Mouse (Mus musculus) embryonic facial prominence, embryonic 10.5 days (tissue): ENCODE results near the gene Fsd1l. TPM values are rescaled to one million over a fixed set of nuclear protein-coding genes. Genes with fewer than 3 reads are reported as not detected.

Experiments
- polyA plus RNA-seq: library from polyadenylated mRNA; unstranded; fragments of >200 nt; fragmentation: Nextera tagmentation; extraction: Ambion mirVana; gene quantifications from 2 replicates; pipeline ENCODE4 v1.2.1, GENCODE M21; 2016

The Fsd1l gene
- polyA plus RNA-seq, 1 experiment from 2014 or later: 19.2 TPM

Other genes with a start within 250 kb of the Fsd1l start
- 14.6 and 16.4 TPM in 2 replicates for gene Slc44a1, start 191.1 kb upstream of the Fsd1l start, polyA plus RNA-seq
- 18.6 and 20.5 TPM in 2 replicates for gene Fktn, start 82.5 kb downstream of the Fsd1l start, polyA plus RNA-seq
- gene Tal2, start 148.2 kb downstream of the Fsd1l start, polyA plus RNA-seq: 0.53 and 0.88 TPM in 2 replicates
- 4.6 and 4.8 TPM in 2 replicates for gene Tmem38b, start 194.6 kb downstream of the Fsd1l start, polyA plus RNA-seq